Mouse (Mus musculus): ENCODE measurements at regions not wholly inside any gene's neighbourhood (a gene's known extent, or its start where the extent isn't known, plus 50 kb on each side); places are given as distances from the start of the nearest gene placed in this dataset.

GRCm38 (mm10) chr2:92772623-92773022 is 142.3 kb upstream of the Syt13 start:
- TF ChIP-seq POLR2A (IDR thresholded peaks at IDR 0.05; ENCODE audit: control insufficient read depth in 1 of 2, insufficient read depth in 1 of 2, low read depth in 1 of 2, low read length in 2 of 2, poor library complexity in 1 of 2) (no peak), TBP (IDR thresholded peaks at IDR 0.05; ENCODE audit: low read depth, low read length) (no peak), MXI1 (IDR thresholded peaks at IDR 0.05; ENCODE audit: low read depth, low read length) (no peak), EP300 (IDR thresholded peaks at IDR 0.05; ENCODE audit: low read depth in 1 of 2, low read length in 2 of 2) (no peak), CTCF (IDR thresholded peaks at IDR 0.05 in 2 of 3, conservative IDR thresholded peaks at IDR 0.05 in 1 of 3; ENCODE audit: control insufficient read depth in 1 of 3, insufficient read depth in 1 of 3, low read depth in 2 of 3, low read length in 3 of 3, poor library complexity in 1 of 3, severe bottlenecking in 1 of 3) (no peak), POLR2AphosphoS2 (IDR thresholded peaks at IDR 0.05; ENCODE audit: low read length) (no peak), NRF1 (IDR thresholded peaks at IDR 0.05; ENCODE audit: insufficient read depth, low read depth, low read length, poor library complexity, severe bottlenecking) (no peak), HCFC1 (IDR thresholded peaks at IDR 0.05; ENCODE audit: low read depth, low read length) (no peak), MAX (IDR thresholded peaks at IDR 0.05; ENCODE audit: low read length) (no peak), CHD1 (IDR thresholded peaks at IDR 0.05; ENCODE audit: low read depth, low read length) (no peak), MAZ (IDR thresholded peaks at IDR 0.05; ENCODE audit: low read depth, low read length) (no peak)
